Mouse (Mus musculus) midbrain, embryonic 13.5 days (tissue): ENCODE data around the gene 2010111I01Rik. TPM values are rescaled to one million over a fixed set of nuclear protein-coding genes. Genes with fewer than 3 reads are reported as not detected.

ENCODE experiments used
- ATAC-seq: fragments of 200-750 bp; cut with Nextera tagmentation; 2 replicates; pipeline ENCODE4 v1.8.0; 2017; ENCODE audit warnings: mild to moderate bottlenecking, moderate TSS enrichment, moderate library complexity
- H3K27ac ChIP-seq: fragments of 300-500 bp; sonication (generic); 2 replicates; pipeline ENCODE4 v1.5.1; 2015; ENCODE audit warnings: inconsistent platforms, mild to moderate bottlenecking, moderate library complexity
- H3K27me3 ChIP-seq: fragments of 300-500 bp; sonication (generic); 2 replicates; pipeline ENCODE4 v1.6.1; 2015; ENCODE audit warnings: mild to moderate bottlenecking, inconsistent platforms
- H3K36me3 ChIP-seq: fragments of 300-500 bp; sonication (generic); 2 replicates; pipeline ENCODE4 v1.6.1; 2015; ENCODE audit warnings: mild to moderate bottlenecking, inconsistent platforms
- H3K4me1 ChIP-seq: fragments of 300-500 bp; sonication (generic); replicated peaks from 2 replicates; pipeline ENCODE4 v1.6.1; 2015; ENCODE audit warnings: inconsistent platforms
- H3K4me2 ChIP-seq: fragments of 300-500 bp; sonication (generic); replicated peaks from 2 replicates; pipeline ENCODE4 v1.6.1; 2015; ENCODE audit warnings: moderate library complexity, mild to moderate bottlenecking, inconsistent platforms
- H3K4me3 ChIP-seq: fragments of 300-500 bp; sonication (generic); replicated peaks from 2 replicates; pipeline ENCODE4 v1.5.1; 2015; ENCODE audit warnings: mild to moderate bottlenecking, inconsistent platforms
- H3K9ac ChIP-seq: fragments of 300-500 bp; sonication (generic); replicated peaks from 2 replicates; pipeline ENCODE4 v1.6.1; 2015; ENCODE audit warnings: mild to moderate bottlenecking, inconsistent platforms
- H3K9me3 ChIP-seq: fragments of 300-500 bp; sonication (generic); 2 replicates; pipeline ENCODE4 v1.6.1; 2016; ENCODE audit warnings: mild to moderate bottlenecking, inconsistent platforms
- WGBS: fragments of 180-500 bp; shearing (Covaris S2); methylation state at CpG from one replicate; pipeline ENCODE4 v1.1.7; 2015; 5-methylcytosine and 5-hydroxymethylcytosine counted together
- polyA plus RNA-seq: library from polyadenylated mRNA; unstranded; fragments of >200 nt; fragmentation: Nextera tagmentation; extraction: Ambion mirVana; gene quantifications from 2 replicates; pipeline ENCODE4 v1.2.1, GENCODE M21; 2015

The 2010111I01Rik gene
- polyA plus RNA-seq, 1 experiment from 2014 or later, result 28.6 TPM

- Histone ChIP-seq H3K4me1 (peaks cover 24% of the 10 kb centered on the region), H3K9me3 (no peaks in the 10 kb centered on the region), H3K27me3 (no peaks in the 10 kb centered on the region), H3K4me3 (no peak overlapping the region), H3K36me3 (peaks cover 8% of the 10 kb centered on the region; the same call in 1 of the 2 replicates), H3K9ac (no peak overlapping the region), H3K4me2 (no peak overlapping the region), H3K27ac (peak overlapping the region; percentile 19)
- ATAC-seq, result peak; percentile 43
- 11% methylated on average over 4 of the region's 4 CpGs for WGBS
Observed at GRCm38 (mm10) chr13:63260133-63260532, 295.4 kb downstream of the 2010111I01Rik start.

- ATAC-seq, result peak; percentile 67
- Histone ChIP-seq H3K4me2 (no peak overlapping the region), H3K27ac (peak overlapping the region; percentile 19), H3K4me3 (no peak overlapping the region), H3K36me3 (peaks cover 8% of the 10 kb centered on the region; the same call in 1 of the 2 replicates), H3K27me3 (no peaks in the 10 kb centered on the region), H3K9me3 (no peaks in the 10 kb centered on the region), H3K9ac (no peak overlapping the region), H3K4me1 (peaks cover 24% of the 10 kb centered on the region)
- WGBS, result 65% methylated on average over 18 of the region's 18 CpGs
Observed at GRCm38 (mm10) chr13:63260753-63261631, 296.3 kb downstream of the 2010111I01Rik start.

- 97% methylated on average over 3 of the region's 3 CpGs for WGBS
Observed at GRCm38 (mm10) chr13:63261676-63262075, 297.0 kb downstream of the 2010111I01Rik start.

GRCm38 (mm10) chr13:63262168-63262957 lies 297.7 kb downstream of the 2010111I01Rik start:
- Histone ChIP-seq H3K4me2 (no peak overlapping the region), H3K36me3 (peaks cover 3% of the 10 kb centered on the region; the same call in 1 of the 2 replicates), H3K4me1 (peaks cover 24% of the 10 kb centered on the region), H3K4me3 (no peak overlapping the region), H3K27ac (no peak overlapping the region), H3K27me3 (no peaks in the 10 kb centered on the region), H3K9me3 (no peaks in the 10 kb centered on the region), H3K9ac (no peak overlapping the region)
- no peak for ATAC-seq
- WGBS, result 100% methylated on average over 1 of the region's 1 CpGs

More at GRCm38 (mm10) chr13:63261676-63262075, 297.0 kb downstream of the 2010111I01Rik start:
- no peak overlapping the region for H3K4me3 ChIP-seq
- no peaks in the 10 kb centered on the region for H3K27me3 ChIP-seq
- no peaks in the 10 kb centered on the region for H3K9me3 ChIP-seq
- H3K4me1 ChIP-seq, result peaks cover 24% of the 10 kb centered on the region
- H3K9ac ChIP-seq, result no peak overlapping the region
- ATAC-seq, result no peak
- H3K4me2 ChIP-seq, result no peak overlapping the region
- H3K27ac ChIP-seq, result no peak overlapping the region
- peaks cover 8% of the 10 kb centered on the region; the same call in 1 of the 2 replicates for H3K36me3 ChIP-seq

GRCm38 (mm10) chr13:63268371-63268770 lies 303.7 kb downstream of the 2010111I01Rik start:
- Histone ChIP-seq H3K4me2 (no peak overlapping the region), H3K9me3 (no peaks in the 10 kb centered on the region), H3K27me3 (peaks cover 24% of the 10 kb centered on the region), H3K36me3 (no peaks in the 10 kb centered on the region), H3K4me1 (peaks cover 16% of the 10 kb centered on the region), H3K27ac (no peak overlapping the region), H3K9ac (no peak overlapping the region), H3K4me3 (no peak overlapping the region)
- whole genome bisulfite sequencing, result 94% methylated on average over 4 of the region's 4 CpGs
- ATAC-seq, result no peak

- WGBS, result 92% methylated on average over 1 of the region's 1 CpGs
- no peaks in the 10 kb centered on the region for H3K36me3 ChIP-seq
- no peak for ATAC-seq
Observed at GRCm38 (mm10) chr13:63268776-63269175, 304.1 kb downstream of the 2010111I01Rik start.

GRCm38 (mm10) chr13:63270191-63270590 lies 305.5 kb downstream of the 2010111I01Rik start:
- Histone ChIP-seq H3K36me3 (no peaks in the 10 kb centered on the region), H3K27ac (no peak overlapping the region), H3K9me3 (no peaks in the 10 kb centered on the region), H3K4me2 (no peak overlapping the region), H3K4me1 (peaks cover 25% of the 10 kb centered on the region), H3K9ac (no peak overlapping the region), H3K27me3 (peaks cover 39% of the 10 kb centered on the region), H3K4me3 (no peak overlapping the region)
- no peak for ATAC-seq
- WGBS, result 34% methylated on average over 5 of the region's 5 CpGs

More at GRCm38 (mm10) chr13:63268776-63269175, 304.1 kb downstream of the 2010111I01Rik start:
- Histone ChIP-seq H3K4me2 (no peak overlapping the region), H3K27ac (no peak overlapping the region), H3K9ac (no peak overlapping the region), H3K4me1 (peaks cover 17% of the 10 kb centered on the region), H3K9me3 (no peaks in the 10 kb centered on the region), H3K4me3 (no peak overlapping the region), H3K27me3 (peaks cover 25% of the 10 kb centered on the region)

GRCm38 (mm10) chr13:63272017-63272601 lies 307.4 kb downstream of the 2010111I01Rik start:
- H3K36me3 ChIP-seq, result no peaks in the 10 kb centered on the region
- peak overlapping the region; percentile 48 for H3K4me3 ChIP-seq
- H3K4me2 ChIP-seq, result peak overlapping the region; percentile 84
- no peaks in the 10 kb centered on the region for H3K9me3 ChIP-seq
- H3K27me3 ChIP-seq, result peaks cover 49% of the 10 kb centered on the region
- ATAC-seq, result peak; percentile 40; the same call in 1 of the 2 replicates
- peak overlapping the region; percentile 65 for H3K9ac ChIP-seq
- peaks cover 25% of the 10 kb centered on the region for H3K4me1 ChIP-seq
- no peak overlapping the region for H3K27ac ChIP-seq
- WGBS, result 5% methylated on average over 16 of the region's 16 CpGs

GRCm38 (mm10) chr13:63272602-63273229 lies 308.0 kb downstream of the 2010111I01Rik start:
- H3K9me3 ChIP-seq, result no peaks in the 10 kb centered on the region
- H3K27me3 ChIP-seq, result peaks cover 55% of the 10 kb centered on the region
- H3K9ac ChIP-seq, result peak overlapping the region; percentile 65
- WGBS, result under 1% methylated on average over 27 of the region's 27 CpGs
- peaks cover 25% of the 10 kb centered on the region for H3K4me1 ChIP-seq
- peak overlapping the region; percentile 48 for H3K4me3 ChIP-seq
- no peaks in the 10 kb centered on the region for H3K36me3 ChIP-seq
- peak overlapping the region; percentile 84 for H3K4me2 ChIP-seq
- ATAC-seq, result peak; percentile 90
- peak overlapping the region; percentile 61; the same call in 1 of the 2 replicates for H3K27ac ChIP-seq

- no peak for ATAC-seq
- peak overlapping the region; percentile 17 for H3K4me3 ChIP-seq
- no peak overlapping the region for H3K27ac ChIP-seq
- H3K4me1 ChIP-seq, result peaks cover 31% of the 10 kb centered on the region
- H3K36me3 ChIP-seq, result no peaks in the 10 kb centered on the region
- H3K9ac ChIP-seq, result no peak overlapping the region
- peak overlapping the region; percentile 36 for H3K4me2 ChIP-seq
- 29% methylated on average over 2 of the region's 2 CpGs for WGBS
- no peaks in the 10 kb centered on the region for H3K9me3 ChIP-seq
- H3K27me3 ChIP-seq, result peaks cover 58% of the 10 kb centered on the region
Observed at GRCm38 (mm10) chr13:63273859-63274258, 309.2 kb downstream of the 2010111I01Rik start.

GRCm38 (mm10) chr13:63274488-63275166 lies 309.9 kb downstream of the 2010111I01Rik start:
- peaks cover 56% of the 10 kb centered on the region for H3K27me3 ChIP-seq
- H3K4me1 ChIP-seq, result peaks cover 38% of the 10 kb centered on the region
- peak overlapping the region; percentile 17 for H3K4me3 ChIP-seq
- H3K9ac ChIP-seq, result no peak overlapping the region
- H3K4me2 ChIP-seq, result peak overlapping the region; percentile 36; the same call in 1 of the 2 replicates
- WGBS, result 89% methylated on average over 10 of the region's 10 CpGs
- ATAC-seq, result no peak
- H3K9me3 ChIP-seq, result no peaks in the 10 kb centered on the region
- no peaks in the 10 kb centered on the region for H3K36me3 ChIP-seq
- H3K27ac ChIP-seq, result no peak overlapping the region
